Mouse (Mus musculus) spleen, adult 2 months (tissue): ENCODE data around the gene Lefty2. TPM values are rescaled to one million over a fixed set of nuclear protein-coding genes. Genes with fewer than 3 reads are reported as not detected.

Experiments used
- DNase-seq, 2 experiments: peaks; one replicate each; pipeline versions ENCODE4 v3.0.0 to v3.0.0-alpha.2; 2012 to 2021; ENCODE audit warnings: low spot score in 2 of 2, low read depth in 1 of 2
- H3K27ac ChIP-seq: fragments of 200-500 bp; 2 replicates; pipeline ENCODE4 v1.5.1; 2012; ENCODE audit warnings: low read length, inconsistent platforms; ENCODE audit not compliant: insufficient read depth
- H3K27me3 ChIP-seq: fragments of 200-500 bp; 2 replicates; pipeline ENCODE4 v1.6.1; 2012; ENCODE audit warnings: mild to moderate bottlenecking, moderate library complexity, low read length, inconsistent platforms; ENCODE audit not compliant: control insufficient read depth, insufficient read depth
- H3K36me3 ChIP-seq: fragments of 200-500 bp; 2 replicates; pipeline ENCODE4 v1.6.1; 2012; ENCODE audit warnings: mild to moderate bottlenecking, low read length, inconsistent platforms; ENCODE audit not compliant: control insufficient read depth, insufficient read depth
- H3K4me1 ChIP-seq: fragments of 200-500 bp; 2 replicates; pipeline ENCODE4 v1.6.1; 2011; ENCODE audit warnings: inconsistent platforms; ENCODE audit not compliant: control insufficient read depth, insufficient read depth, insufficient read length
- H3K4me3 ChIP-seq: fragments of 200-500 bp; 2 replicates; pipeline ENCODE4 v1.5.1; 2011; ENCODE audit warnings: mild to moderate bottlenecking, inconsistent platforms; ENCODE audit not compliant: insufficient read depth, insufficient read length; ENCODE audit errors: extremely low read depth
- CTCF ChIP-seq: fragments of 200-500 bp; IDR thresholded peaks from 2 replicates; pipeline ENCODE4 v1.5.1; 2011; ENCODE audit warnings: mild to moderate bottlenecking, inconsistent platforms; ENCODE audit not compliant: insufficient read depth, insufficient read length, insufficient replicate concordance; ENCODE audit errors: extremely low read depth
- POLR2A ChIP-seq: fragments of 200-500 bp; IDR thresholded peaks from 2 replicates; pipeline ENCODE4 v1.6.1; 2011; ENCODE audit warnings: low read depth, low read length, inconsistent platforms
- WGBS: fragments of 180-500 bp; shearing (Covaris S2); methylation state at CpG from one replicate; pipeline ENCODE4 v1.1.7; 2018; 5-methylcytosine and 5-hydroxymethylcytosine counted together
- polyA plus RNA-seq: library from polyadenylated mRNA; depleted of rRNA; stranded (reverse); fragments of >200 nt; gene quantifications from 2 replicates; pipeline ENCODE4 v1.2.3, GENCODE M21; 2012

Gene Lefty2
- polyA plus RNA-seq, 1 experiment: not detected

DNA sequence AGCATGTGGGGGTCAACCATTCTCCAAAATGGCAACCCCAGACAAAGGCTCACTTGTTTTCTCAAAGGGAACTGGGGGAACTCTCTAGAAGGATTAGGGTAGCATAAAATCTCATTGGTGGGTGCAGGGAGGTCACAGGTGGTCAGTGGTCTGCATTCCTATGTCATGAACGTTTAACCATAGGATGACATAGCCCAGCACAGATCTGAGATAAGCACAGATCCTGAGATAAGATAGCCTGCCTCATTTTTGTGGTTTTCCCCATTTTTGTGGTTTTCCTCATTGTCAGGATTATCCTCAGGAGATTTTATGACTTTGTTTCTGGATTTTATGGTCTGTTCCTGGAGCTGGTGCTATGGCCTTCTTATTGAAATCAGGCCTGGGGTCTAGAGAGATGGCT is 24.1 kb downstream of the Lefty2 start:
- H3K27ac ChIP-seq: no peak overlapping the region
- H3K36me3 ChIP-seq: no peaks in the 10 kb centered on the region
- WGBS: 42% methylated on average over 1 of the region's 1 CpGs
- TF ChIP-seq CTCF (no peak), POLR2A (no peak)
- H3K4me3 ChIP-seq: no peak overlapping the region
- no peaks in the 10 kb centered on the region for H3K27me3 ChIP-seq
- DNase-seq: no peak
- peaks cover 18% of the 10 kb centered on the region; the same call in 1 of the 2 replicates for H3K4me1 ChIP-seq

DNA sequence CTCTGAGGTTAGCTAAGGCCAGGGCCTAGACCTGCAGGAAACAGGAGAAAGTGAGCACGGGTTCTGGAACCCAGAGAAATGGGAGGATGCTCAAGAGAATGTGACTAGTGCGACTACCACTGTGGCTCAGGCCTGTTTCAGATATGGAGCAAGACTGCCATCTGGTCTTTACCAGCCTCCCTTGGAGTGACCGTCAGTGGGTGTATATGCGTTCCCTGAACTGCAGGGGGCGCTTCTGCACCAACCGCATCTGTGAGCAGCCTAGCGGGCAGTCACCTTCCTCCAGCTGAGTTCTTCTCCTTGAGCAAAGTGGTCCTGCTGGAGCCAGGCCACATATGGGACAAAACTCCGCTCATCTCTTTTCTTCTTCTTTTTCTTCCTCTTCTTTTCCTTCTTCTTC is 26.8 kb downstream of the Lefty2 start:
- H3K4me3 ChIP-seq: no peak overlapping the region
- DNase-seq: no peak
- no peaks in the 10 kb centered on the region for H3K27me3 ChIP-seq
- TF ChIP-seq CTCF (peak; percentile 54; the same call in 1 of the 2 replicates), POLR2A (no peak)
- no peaks in the 10 kb centered on the region for H3K36me3 ChIP-seq
- H3K4me1 ChIP-seq: peaks cover 15% of the 10 kb centered on the region; the same call in 1 of the 2 replicates
- H3K27ac ChIP-seq: no peak overlapping the region
- WGBS: 67% methylated on average over 8 of the region's 8 CpGs

DNA sequence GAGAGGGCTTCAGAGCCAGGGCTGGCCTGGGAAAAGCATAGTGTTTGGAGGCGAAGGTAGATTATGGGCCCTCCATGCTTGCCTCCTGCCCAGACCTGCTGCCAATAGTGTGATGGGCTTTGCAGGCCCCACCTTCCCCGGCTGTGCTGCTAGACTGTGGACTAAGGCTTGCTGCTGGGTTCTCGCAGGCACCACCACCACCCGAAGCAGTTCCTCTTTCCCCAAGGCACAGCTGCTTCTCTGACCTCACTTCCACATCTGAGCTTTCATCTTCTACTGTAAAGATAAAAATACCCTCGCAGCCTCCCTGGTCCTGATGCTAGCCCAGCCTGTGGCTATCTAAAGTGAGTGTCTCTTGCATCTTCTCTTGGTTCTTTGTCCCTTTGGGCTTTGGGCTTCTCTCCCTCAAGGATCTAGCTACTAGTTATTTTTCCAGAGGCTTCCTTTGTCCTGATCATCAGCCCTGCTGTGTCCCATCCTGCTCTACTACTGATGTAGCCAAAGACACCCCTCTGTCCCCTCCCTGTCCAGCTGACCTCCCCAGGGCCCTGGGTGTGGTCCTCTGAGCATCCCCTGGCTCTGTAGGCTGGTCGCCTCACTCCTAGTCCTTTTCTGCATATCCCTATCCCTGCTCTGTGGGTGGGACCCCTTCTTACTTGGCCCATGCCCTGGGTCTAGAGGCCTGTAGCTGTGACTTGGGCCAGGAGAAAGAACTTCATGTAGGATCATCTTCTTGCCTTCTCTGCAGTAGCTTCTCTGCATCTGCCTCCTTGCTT is 29.6 kb downstream of the Lefty2 start:
- peak overlapping the region; percentile 91 for H3K27ac ChIP-seq
- peak; percentile 65 to 76 for DNase-seq
- peaks cover 25% of the 10 kb centered on the region; the same call in 1 of the 2 replicates for H3K4me1 ChIP-seq
- H3K27me3 ChIP-seq: no peaks in the 10 kb centered on the region
- no peaks in the 10 kb centered on the region for H3K36me3 ChIP-seq
- TF ChIP-seq POLR2A: peak; percentile 19; the same call in 1 of the 2 replicates
- no peak for TF ChIP-seq CTCF
- WGBS: 14% methylated on average over 6 of the region's 6 CpGs
- no peak overlapping the region; the same call in 1 of the 2 replicates for H3K4me3 ChIP-seq

DNA sequence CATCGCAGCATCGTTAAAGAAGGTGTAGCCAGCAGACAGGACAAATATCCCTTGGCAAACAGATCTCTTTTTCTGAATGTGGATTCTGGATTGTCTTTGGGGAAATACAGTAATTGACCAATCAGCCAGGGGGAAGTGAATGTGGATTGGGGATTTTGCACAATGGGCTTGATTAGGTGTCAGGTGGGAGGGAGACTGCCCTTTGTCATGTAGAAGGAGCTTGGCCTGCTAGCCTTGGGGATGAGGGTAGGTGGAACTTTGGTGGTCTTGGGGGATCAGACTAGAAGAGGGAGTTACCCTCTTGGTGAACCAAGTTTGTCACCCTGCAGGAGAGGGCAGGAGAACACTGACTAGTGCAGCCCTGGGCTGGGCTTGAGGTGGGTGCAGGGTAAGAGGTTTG is 31.8 kb downstream of the Lefty2 start:
- DNase-seq: no peak
- no peaks in the 10 kb centered on the region for H3K27me3 ChIP-seq
- TF ChIP-seq POLR2A: no peak
- no peak overlapping the region for H3K4me3 ChIP-seq
- 97% methylated on average over 2 of the region's 2 CpGs for WGBS
- H3K36me3 ChIP-seq: no peaks in the 10 kb centered on the region
- no peak overlapping the region for H3K27ac ChIP-seq
- H3K4me1 ChIP-seq: peaks cover 27% of the 10 kb centered on the region; the same call in 1 of the 2 replicates

DNA sequence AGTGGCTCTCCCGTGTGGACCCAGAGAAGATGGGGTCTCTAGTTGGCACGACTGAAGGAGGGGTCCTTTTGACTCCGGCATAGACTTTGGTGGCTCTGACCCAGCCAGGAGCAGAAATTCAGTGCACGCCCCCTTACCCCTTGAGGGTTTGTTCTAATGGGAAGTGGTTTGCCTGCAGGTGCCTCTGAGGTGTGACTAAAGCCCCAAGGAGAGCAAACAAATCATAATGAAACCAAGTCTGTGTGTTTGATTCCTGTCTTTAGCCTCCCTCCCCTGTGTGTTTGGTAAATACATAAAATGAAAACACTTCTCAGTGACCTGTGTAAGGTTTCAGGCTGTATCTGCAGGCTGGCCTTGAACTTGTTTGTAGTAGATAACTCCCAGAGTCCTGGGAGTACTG is 33.4 kb downstream of the Lefty2 start:
- DNase-seq: peak in 1 of 2 experiments; percentile 32
- Histone ChIP-seq H3K4me1 (peaks cover 27% of the 10 kb centered on the region; the same call in 1 of the 2 replicates), H3K4me3 (no peak overlapping the region), H3K27me3 (no peaks in the 10 kb centered on the region), H3K27ac (peak overlapping the region; percentile 28; the same call in 1 of the 2 replicates), H3K36me3 (no peaks in the 10 kb centered on the region)
- TF ChIP-seq CTCF: no peak
- no peak for TF ChIP-seq POLR2A
- WGBS: 24% methylated on average over 4 of the region's 4 CpGs

DNA sequence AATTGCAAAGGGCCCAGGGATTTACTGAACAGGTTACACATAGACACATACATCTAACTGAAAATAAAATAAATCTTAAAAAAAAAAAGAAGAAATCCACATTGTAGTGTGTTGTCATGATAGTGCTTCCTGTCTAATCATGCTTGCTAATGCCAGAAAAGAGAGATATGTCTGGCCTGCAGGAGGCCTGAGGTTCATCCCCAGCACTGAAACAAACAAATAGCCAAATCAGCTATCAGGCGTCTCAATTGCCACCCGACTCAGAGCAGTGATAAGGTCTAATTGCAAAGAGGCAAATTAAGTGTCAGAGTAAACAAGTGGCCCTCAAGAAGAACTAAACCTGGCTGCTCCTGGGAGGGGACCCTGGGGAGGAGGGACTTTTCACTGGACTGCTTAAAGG is 36.7 kb downstream of the Lefty2 start:
- no peak for DNase-seq
- Histone ChIP-seq H3K4me3 (no peak overlapping the region), H3K36me3 (no peaks in the 10 kb centered on the region), H3K27ac (no peak overlapping the region), H3K27me3 (no peaks in the 10 kb centered on the region), H3K4me1 (peaks cover 16% of the 10 kb centered on the region; the same call in 1 of the 2 replicates)
- TF ChIP-seq CTCF (no peak), POLR2A (no peak)
- WGBS: 75% methylated on average over 2 of the region's 2 CpGs

DNA sequence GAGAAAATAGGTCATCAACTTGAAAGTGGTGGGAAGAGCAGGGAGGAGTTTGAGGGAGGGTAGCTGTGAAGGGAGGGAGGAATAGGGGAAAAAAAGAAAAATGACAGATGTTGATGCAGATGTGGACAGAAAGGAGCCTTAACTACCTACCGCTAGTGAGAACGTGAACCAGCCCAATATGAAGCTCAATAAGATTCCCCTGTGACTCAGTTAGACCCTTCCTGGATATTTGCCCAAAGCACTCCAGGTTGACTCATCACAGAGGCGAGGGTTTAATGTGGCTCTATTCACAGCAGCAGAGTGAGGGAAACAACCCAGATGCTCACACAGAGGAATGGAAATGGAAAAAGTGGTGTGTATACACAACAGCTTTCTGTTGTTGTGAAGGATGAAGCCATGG is 38.2 kb downstream of the Lefty2 start:
- no peak for DNase-seq
- H3K4me1 ChIP-seq: peaks cover 10% of the 10 kb centered on the region; the same call in 1 of the 2 replicates
- 87% methylated on average over 3 of the region's 3 CpGs for WGBS
- no peaks in the 10 kb centered on the region for H3K27me3 ChIP-seq
- TF ChIP-seq POLR2A (no peak), CTCF (no peak)
- H3K4me3 ChIP-seq: no peak overlapping the region
- no peaks in the 10 kb centered on the region for H3K36me3 ChIP-seq
- H3K27ac ChIP-seq: no peak overlapping the region
